Mouse (Mus musculus): Measurements from ENCODE around the gene Arhgef39. TPM values are rescaled to one million over a fixed set of nuclear protein-coding genes. Genes with fewer than 3 reads are reported as not detected.

Gene Arhgef39
- polyA plus RNA-seq, 1 experiment from 2014 or later = 50.3 TPM

Other genes starting within 250 kb of the Arhgef39 start
- gene Atp8b5, start 232.5 kb downstream of the Arhgef39 start, polyA plus RNA-seq (2016; fragmentation: Nextera tagmentation; extraction: Ambion mirVana) = 0.40 and 0.42 TPM in 2 replicates
- 37.6 and 44.9 TPM in 2 replicates for gene Rusc2, start 117.7 kb downstream of the Arhgef39 start, polyA plus RNA-seq (2016; fragmentation: Nextera tagmentation; extraction: Ambion mirVana)
- 0.23 TPM in 1 of 2 replicates, not detected in the other for gene Fam166b, start 70.6 kb downstream of the Arhgef39 start, polyA plus RNA-seq (2016; fragmentation: Nextera tagmentation; extraction: Ambion mirVana)
- 10.5 and 12.6 TPM in 2 replicates for gene Tesk1, start 57.8 kb downstream of the Arhgef39 start, polyA plus RNA-seq (2016; fragmentation: Nextera tagmentation; extraction: Ambion mirVana)
- 2.9 and 3.8 TPM in 2 replicates for gene Cd72, start 45.1 kb downstream of the Arhgef39 start, polyA plus RNA-seq (2016; fragmentation: Nextera tagmentation; extraction: Ambion mirVana)
- not detected in 2 replicates for gene Sit1, start 16.0 kb downstream of the Arhgef39 start, polyA plus RNA-seq (2016; fragmentation: Nextera tagmentation; extraction: Ambion mirVana)
- gene Ccdc107, start 6.8 kb downstream of the Arhgef39 start, polyA plus RNA-seq (2016; fragmentation: Nextera tagmentation; extraction: Ambion mirVana) = 44.7 and 45.8 TPM in 2 replicates
- 0.27 and 0.50 TPM in 2 replicates for gene Car9, start 7.3 kb upstream of the Arhgef39 start, polyA plus RNA-seq (2016; fragmentation: Nextera tagmentation; extraction: Ambion mirVana)
- gene Tpm2, start 24.1 kb upstream of the Arhgef39 start, polyA plus RNA-seq (2016; fragmentation: Nextera tagmentation; extraction: Ambion mirVana) = 36.5 and 40.2 TPM in 2 replicates
- gene Creb3, start 62.6 kb upstream of the Arhgef39 start, polyA plus RNA-seq (2016; fragmentation: Nextera tagmentation; extraction: Ambion mirVana) = 45.3 and 46.2 TPM in 2 replicates
- 54.5 and 55.9 TPM in 2 replicates for gene Tln1, start 63.0 kb upstream of the Arhgef39 start, polyA plus RNA-seq (2016; fragmentation: Nextera tagmentation; extraction: Ambion mirVana)
- 29.9 and 30.9 TPM in 2 replicates for gene Rgp1, start 79.0 kb upstream of the Arhgef39 start, polyA plus RNA-seq (2016; fragmentation: Nextera tagmentation; extraction: Ambion mirVana)
- 43.7 and 48.2 TPM in 2 replicates for gene Gba2, start 79.2 kb upstream of the Arhgef39 start, polyA plus RNA-seq (2016; fragmentation: Nextera tagmentation; extraction: Ambion mirVana)
- gene Msmp, start 84.8 kb upstream of the Arhgef39 start, polyA plus RNA-seq (2016; fragmentation: Nextera tagmentation; extraction: Ambion mirVana) = 0.89 and 3.5 TPM in 2 replicates
- gene Npr2, start 132.2 kb upstream of the Arhgef39 start, polyA plus RNA-seq (2016; fragmentation: Nextera tagmentation; extraction: Ambion mirVana) = 11.6 and 14.9 TPM in 2 replicates
- 4.3 and 4.6 TPM in 2 replicates for gene Spag8, start 153.9 kb upstream of the Arhgef39 start, polyA plus RNA-seq (2016; fragmentation: Nextera tagmentation; extraction: Ambion mirVana)
- gene Hint2, start 156.8 kb upstream of the Arhgef39 start, polyA plus RNA-seq (2016; fragmentation: Nextera tagmentation; extraction: Ambion mirVana) = 69.5 and 71.2 TPM in 2 replicates
- 12.8 and 13.1 TPM in 2 replicates for gene Tmem8b, start 169.3 kb upstream of the Arhgef39 start, polyA plus RNA-seq (2016; fragmentation: Nextera tagmentation; extraction: Ambion mirVana)
- 2.8 and 3.3 TPM in 2 replicates for gene Fam221b, start 169.4 kb upstream of the Arhgef39 start, polyA plus RNA-seq (2016; fragmentation: Nextera tagmentation; extraction: Ambion mirVana)
- gene Olfr70, start 201.1 kb upstream of the Arhgef39 start, polyA plus RNA-seq (2016; fragmentation: Nextera tagmentation; extraction: Ambion mirVana) = not detected in 2 replicates
- 0.09 TPM in 1 of 2 replicates, not detected in the other for gene Olfr71, start 210.6 kb upstream of the Arhgef39 start, polyA plus RNA-seq (2016; fragmentation: Nextera tagmentation; extraction: Ambion mirVana)
- 0.13 TPM in 1 of 2 replicates, not detected in the other for gene Hrct1, start 227.5 kb upstream of the Arhgef39 start, polyA plus RNA-seq (2016; fragmentation: Nextera tagmentation; extraction: Ambion mirVana)
- gene Spaar, start 230.3 kb upstream of the Arhgef39 start, polyA plus RNA-seq (2016; fragmentation: Nextera tagmentation; extraction: Ambion mirVana) = not detected in 2 replicates